Mouse (Mus musculus): ENCODE results near the gene Rhox2h.
"Not testable (repeated sequence)": the region's sequence is repeated elsewhere in the genome, so short reads cannot be mapped to it uniquely, and the experiment has no call there.

Gene Rhox2h

DNA sequence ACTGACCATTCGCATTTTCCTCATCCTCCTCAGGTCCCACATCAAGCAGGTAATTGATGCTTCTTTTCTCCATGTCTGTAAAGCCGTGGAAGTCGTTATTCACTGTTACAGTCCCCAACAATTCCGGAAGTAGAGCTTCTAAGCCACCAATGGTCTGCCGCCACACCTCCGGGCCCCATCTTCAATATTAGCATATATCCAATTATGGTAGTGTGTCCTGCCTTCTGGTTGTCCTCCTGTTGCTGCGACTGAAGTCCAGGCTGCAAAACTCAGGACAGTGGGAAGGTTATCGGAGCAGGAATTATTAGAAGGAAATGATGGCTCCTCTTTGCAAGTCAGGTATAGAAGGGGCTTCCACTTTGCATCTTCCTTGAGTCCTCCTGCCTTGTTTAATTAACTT is at the start of gene Rhox2h:
TSS of gene Rhox2h (minus strand) at position 101 of the 400 bp plus-strand sequence.
- DNase-seq (ENCODE audit: inconsistent age in 2 of 2, low spot score in 1 of 2) = not testable (repeated sequence)

DNA sequence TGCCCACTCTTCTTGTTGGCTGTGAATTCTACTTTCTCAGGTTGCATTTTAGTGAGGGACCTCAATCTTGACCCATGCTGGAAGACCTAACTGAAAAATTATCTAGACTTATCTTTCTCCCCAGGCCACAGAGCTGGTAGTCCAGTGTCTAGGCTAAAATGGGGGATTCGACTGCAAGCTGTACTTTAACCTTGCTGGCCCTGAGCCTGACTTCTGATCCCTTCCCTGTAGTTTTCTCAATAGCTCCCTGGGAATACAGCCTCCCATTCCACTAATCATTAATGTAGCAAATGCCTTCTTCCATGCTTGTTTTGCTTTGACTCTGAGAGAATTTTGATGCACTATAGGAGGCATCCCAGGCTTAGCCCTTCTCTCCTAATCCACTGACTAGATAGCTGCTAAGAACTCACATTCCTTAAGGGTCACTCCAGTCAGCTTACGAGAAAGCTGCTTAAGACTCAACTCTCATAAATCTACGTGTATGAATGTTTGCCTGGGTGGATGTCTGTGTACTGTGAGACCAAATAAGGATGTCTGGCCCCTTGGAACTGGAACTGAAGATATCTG is 28.8 kb upstream of the Rhox2h start:
- DNase-seq (ENCODE audit: inconsistent age in 2 of 2, low spot score in 1 of 2) = no peak

- no peak for DNase-seq (ENCODE audit: inconsistent age in 2 of 2, low spot score in 1 of 2)
Measured at GRCm38 (mm10) chrX:37692261-37692660, 19.2 kb upstream of the Rhox2h start.

- DNase-seq (ENCODE audit: inconsistent age in 2 of 2, low spot score in 1 of 2) = no peak
Measured at GRCm38 (mm10) chrX:37683031-37683715, 10.1 kb upstream of the Rhox2h start.

GRCm38 (mm10) chrX:37668664-37669063 is 4.4 kb downstream of the Rhox2h start, which contains the start of gene Rhox3h:
Gene Rhox3h, minus strand, starts transcription at chrX:37668764.
- not testable (repeated sequence) for DNase-seq (ENCODE audit: inconsistent age in 2 of 2, low spot score in 1 of 2)

DNA sequence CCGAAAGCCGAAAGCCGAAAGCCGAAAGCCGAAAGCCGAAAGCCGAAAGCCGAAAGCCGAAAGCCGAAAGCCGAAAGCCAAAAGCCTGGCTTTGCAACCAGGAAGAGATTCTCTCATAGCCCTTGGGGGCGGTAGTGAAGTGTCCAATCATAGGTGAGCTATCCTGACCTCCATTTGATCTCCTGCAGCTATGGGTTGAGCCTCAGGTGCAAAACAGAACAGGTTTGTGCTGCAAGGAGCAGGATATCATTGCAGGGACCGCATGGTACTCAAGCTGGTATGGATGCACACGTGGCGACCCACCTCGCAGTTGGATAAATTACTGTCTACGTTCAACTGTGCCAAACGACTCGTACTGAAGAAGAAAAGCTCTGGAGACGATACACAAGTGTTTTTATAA is 21.9 kb downstream of the Rhox2h start, which contains the start of gene Rhox4g:
TSS of gene Rhox4g (minus strand) at position 101 of the 400 bp plus-strand sequence.
- not testable (repeated sequence) for DNase-seq (ENCODE audit: inconsistent age in 2 of 2, low spot score in 1 of 2)

GRCm38 (mm10) chrX:37643370-37643769 is 29.7 kb downstream of the Rhox2h start, which contains the start of gene Rhox2g:
Gene Rhox2g, minus strand, starts transcription at chrX:37643470.
- not testable (repeated sequence) for DNase-seq (ENCODE audit: inconsistent age in 2 of 2, low spot score in 1 of 2)

DNA sequence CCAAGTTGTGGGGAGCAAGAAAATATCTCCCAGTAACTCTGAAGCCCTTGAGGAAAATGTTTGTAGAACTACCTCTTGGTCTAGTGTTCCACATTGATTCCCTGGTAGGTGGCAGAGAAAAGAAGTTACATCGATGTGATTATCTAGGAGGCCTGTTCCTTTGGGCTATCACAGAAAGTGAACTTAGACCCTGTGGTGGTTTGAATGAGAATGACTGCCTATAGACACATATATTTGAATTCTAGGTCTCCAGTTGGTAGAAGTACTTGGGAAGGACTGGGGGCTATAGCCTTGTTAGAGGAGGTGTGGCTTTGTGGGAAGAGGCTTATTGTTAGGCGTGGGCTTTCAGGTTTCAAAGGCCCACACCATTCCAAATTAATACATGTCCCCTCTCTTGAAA is 44.6 kb downstream of the Rhox2h start, which contains the start of gene Rhox3g:
TSS of gene Rhox3g (minus strand) at position 101 of the 400 bp plus-strand sequence.
- DNase-seq (ENCODE audit: inconsistent age in 2 of 2, low spot score in 1 of 2) = not testable (repeated sequence)

Measured in adrenal gland, adult (tissue).